Mouse (Mus musculus): ENCODE measurements around the gene St6gal1. TPM values are rescaled to one million over a fixed set of nuclear protein-coding genes. Genes with fewer than 3 reads are reported as not detected.

Gene St6gal1
- polyA plus RNA-seq, 1 experiment from 2014 or later = 53.8 TPM

DNA sequence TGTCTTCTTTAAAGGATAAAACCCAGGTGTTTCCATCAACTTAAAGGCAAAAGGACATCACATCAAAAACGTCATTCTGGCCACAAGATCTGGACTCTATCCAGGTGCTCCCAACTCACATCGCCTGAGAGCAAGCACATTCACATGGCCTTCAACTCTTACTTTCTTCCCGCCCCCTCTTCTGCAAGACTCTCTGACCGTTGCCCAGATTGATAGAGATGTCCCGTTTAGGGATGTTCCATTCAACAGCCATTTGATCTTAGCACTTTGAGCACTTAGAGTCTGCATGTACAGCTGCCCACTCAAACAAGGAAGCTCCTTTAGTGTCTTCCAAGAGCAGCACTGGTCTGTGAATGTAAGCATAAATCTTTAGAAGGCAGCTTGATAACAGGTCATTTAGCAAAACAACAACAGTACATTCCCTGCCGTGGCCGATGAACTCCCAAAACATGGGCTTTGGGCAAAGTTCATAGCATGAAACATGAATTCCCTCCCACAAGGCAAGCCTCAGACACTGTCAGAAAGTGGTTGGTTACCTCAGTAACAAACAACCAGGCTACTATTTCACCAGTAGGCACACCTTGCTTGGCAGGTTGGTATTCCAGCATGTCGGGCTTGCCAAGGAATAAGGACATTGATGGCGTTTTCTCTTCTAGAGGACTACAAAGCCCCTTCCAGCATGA lies 32.8 kb upstream of the St6gal1 start:
- H3K27ac ChIP-seq (replicated peaks) = no peak overlapping the region
- H3K9ac ChIP-seq (replicated peaks) = no peak overlapping the region
- no peaks in the 10 kb centered on the region for H3K27me3 ChIP-seq
- 87% methylated on average over 9 of the region's 9 CpGs for WGBS
- no peaks in the 10 kb centered on the region for H3K4me1 ChIP-seq
- no peaks in the 10 kb centered on the region for H3K36me3 ChIP-seq
- H3K4me3 ChIP-seq = no peak overlapping the region
- no peak overlapping the region for H3K4me2 ChIP-seq (replicated peaks)
- H3K9me3 ChIP-seq = no peaks in the 10 kb centered on the region
- no peak for ATAC-seq (replicated peaks)

- H3K36me3 ChIP-seq = no peaks in the 10 kb centered on the region
- H3K27ac ChIP-seq (replicated peaks) = no peak overlapping the region
- no peak for ATAC-seq (replicated peaks)
- no peak overlapping the region for H3K4me3 ChIP-seq
- H3K4me1 ChIP-seq = no peaks in the 10 kb centered on the region
- H3K4me2 ChIP-seq (replicated peaks) = no peak overlapping the region
- H3K27me3 ChIP-seq = no peaks in the 10 kb centered on the region
- H3K9me3 ChIP-seq = no peaks in the 10 kb centered on the region
- WGBS = 87% methylated on average over 7 of the region's 7 CpGs
- H3K9ac ChIP-seq (replicated peaks) = no peak overlapping the region
Measured at GRCm38 (mm10) chr16:23195618-23196017, 28.9 kb upstream of the St6gal1 start.

DNA sequence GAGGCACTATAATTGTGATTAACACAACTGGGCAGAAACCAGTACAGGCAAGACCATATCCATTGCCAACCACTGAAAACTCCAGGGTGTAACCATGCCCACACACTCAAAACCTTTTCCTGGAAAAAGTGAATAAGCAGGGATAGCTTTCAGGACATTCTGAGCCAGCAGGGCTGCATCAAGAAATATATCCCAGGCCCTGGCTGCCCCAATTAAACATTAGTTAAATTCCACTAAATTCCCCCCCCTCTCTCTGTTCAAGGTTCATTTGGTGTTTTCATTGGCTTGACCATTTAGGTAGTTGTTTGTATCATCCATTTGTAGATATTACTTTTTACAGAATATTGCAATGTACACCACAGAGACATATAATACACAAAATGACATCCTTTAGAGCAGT lies 28.2 kb upstream of the St6gal1 start:
- no peaks in the 10 kb centered on the region for H3K27me3 ChIP-seq
- H3K4me2 ChIP-seq (replicated peaks) = no peak overlapping the region
- ATAC-seq (replicated peaks) = no peak
- no peaks in the 10 kb centered on the region for H3K4me1 ChIP-seq
- no peaks in the 10 kb centered on the region for H3K9me3 ChIP-seq
- H3K27ac ChIP-seq (replicated peaks) = no peak overlapping the region
- no peaks in the 10 kb centered on the region for H3K36me3 ChIP-seq
- no peak overlapping the region for H3K9ac ChIP-seq (replicated peaks)
- no peak overlapping the region for H3K4me3 ChIP-seq

- Histone ChIP-seq H3K9ac (replicated peaks) (no peak overlapping the region), H3K27me3 (no peaks in the 10 kb centered on the region), H3K27ac (replicated peaks) (no peak overlapping the region), H3K4me3 (no peak overlapping the region), H3K9me3 (no peaks in the 10 kb centered on the region), H3K4me1 (no peaks in the 10 kb centered on the region), H3K36me3 (no peaks in the 10 kb centered on the region), H3K4me2 (replicated peaks) (no peak overlapping the region)
- ATAC-seq (replicated peaks) = no peak
- 92% methylated on average over 6 of the region's 6 CpGs for WGBS
Measured at GRCm38 (mm10) chr16:23196791-23197190, 27.7 kb upstream of the St6gal1 start.

- H3K27ac ChIP-seq (replicated peaks) = no peak overlapping the region
- H3K4me1 ChIP-seq = no peaks in the 10 kb centered on the region
- no peaks in the 10 kb centered on the region for H3K36me3 ChIP-seq
- no peak overlapping the region for H3K4me2 ChIP-seq (replicated peaks)
- H3K4me3 ChIP-seq = no peak overlapping the region
- H3K9ac ChIP-seq (replicated peaks) = no peak overlapping the region
- no peaks in the 10 kb centered on the region for H3K9me3 ChIP-seq
- no peak for ATAC-seq (replicated peaks)
- H3K27me3 ChIP-seq = no peaks in the 10 kb centered on the region
Measured at GRCm38 (mm10) chr16:23201498-23201897, 23.0 kb upstream of the St6gal1 start.

GRCm38 (mm10) chr16:23214314-23214713 lies 10.2 kb upstream of the St6gal1 start:
- Histone ChIP-seq H3K4me2 (replicated peaks) (no peak overlapping the region), H3K27me3 (no peaks in the 10 kb centered on the region), H3K4me3 (no peak overlapping the region), H3K36me3 (no peaks in the 10 kb centered on the region), H3K27ac (replicated peaks) (no peak overlapping the region), H3K4me1 (no peaks in the 10 kb centered on the region), H3K9me3 (no peaks in the 10 kb centered on the region), H3K9ac (replicated peaks) (no peak overlapping the region)
- no peak for ATAC-seq (replicated peaks)
- 90% methylated on average over 7 of the region's 7 CpGs for WGBS

DNA sequence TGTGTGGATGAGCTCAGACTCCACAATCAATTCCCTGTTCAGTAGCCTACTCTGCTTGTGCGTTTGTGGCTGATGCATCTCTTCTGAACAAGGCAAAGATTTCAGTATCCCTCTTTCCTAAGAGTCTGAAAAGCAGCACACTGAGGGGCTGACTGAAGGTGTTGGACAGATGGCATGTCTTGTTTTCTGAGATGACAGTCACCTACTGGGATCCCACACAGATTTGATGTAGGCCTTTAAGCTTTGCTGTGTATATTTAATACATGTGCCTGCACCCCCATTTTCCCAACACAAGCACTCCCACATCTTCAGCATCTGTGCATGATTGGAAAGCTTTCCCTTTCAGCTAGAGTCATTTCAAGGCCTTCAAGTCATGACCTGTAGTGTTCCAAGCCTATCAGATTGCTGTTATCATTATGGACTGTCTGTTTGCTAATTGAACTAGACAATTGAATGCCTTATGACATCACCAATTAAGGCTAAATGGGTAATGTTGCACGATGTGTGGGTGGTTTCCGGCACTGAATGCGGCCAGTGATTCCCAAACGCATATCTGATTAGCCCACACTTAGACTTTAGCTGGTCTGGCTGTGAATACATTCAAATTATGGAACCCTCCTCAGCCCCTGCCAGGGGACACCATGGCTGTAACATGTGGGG lies 9.2 kb upstream of the St6gal1 start:
- H3K27ac ChIP-seq (replicated peaks) = no peak overlapping the region
- WGBS = 76% methylated on average over 5 of the region's 5 CpGs
- no peaks in the 10 kb centered on the region for H3K4me1 ChIP-seq
- H3K36me3 ChIP-seq = no peaks in the 10 kb centered on the region
- no peaks in the 10 kb centered on the region for H3K9me3 ChIP-seq
- no peak overlapping the region for H3K9ac ChIP-seq (replicated peaks)
- no peak for ATAC-seq (replicated peaks)
- no peak overlapping the region for H3K4me2 ChIP-seq (replicated peaks)
- H3K27me3 ChIP-seq = no peaks in the 10 kb centered on the region
- no peak overlapping the region for H3K4me3 ChIP-seq

- Histone ChIP-seq H3K9me3 (no peaks in the 10 kb centered on the region), H3K36me3 (no peaks in the 10 kb centered on the region), H3K4me2 (replicated peaks) (no peak overlapping the region), H3K4me1 (no peaks in the 10 kb centered on the region), H3K27ac (replicated peaks) (no peak overlapping the region), H3K27me3 (no peaks in the 10 kb centered on the region), H3K4me3 (no peak overlapping the region), H3K9ac (replicated peaks) (no peak overlapping the region)
- ATAC-seq (replicated peaks) = no peak
- 87% methylated on average over 9 of the region's 9 CpGs for WGBS
Measured at GRCm38 (mm10) chr16:23216366-23216765, 8.2 kb upstream of the St6gal1 start.

DNA sequence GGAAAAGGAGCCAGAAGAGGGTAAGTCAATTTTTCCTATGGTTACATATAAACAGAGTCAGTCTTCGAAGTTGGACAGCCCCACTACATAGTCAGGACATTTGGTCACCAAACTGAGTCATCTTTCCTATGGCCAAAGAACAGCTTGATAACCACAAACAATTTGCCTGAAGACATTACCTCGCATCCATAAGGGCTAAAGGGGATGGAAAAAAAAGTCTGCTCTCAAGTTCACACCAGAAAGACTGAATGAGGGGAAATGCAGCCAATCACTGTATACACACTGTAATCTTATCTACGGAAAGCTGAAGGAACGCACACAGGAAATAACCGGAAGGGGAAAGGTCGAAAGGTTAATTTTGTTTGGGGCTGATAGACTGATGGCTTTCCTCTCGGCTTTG lies 6.2 kb upstream of the St6gal1 start:
- no peaks in the 10 kb centered on the region for H3K36me3 ChIP-seq
- H3K4me3 ChIP-seq = no peak overlapping the region
- H3K27me3 ChIP-seq = no peaks in the 10 kb centered on the region
- no peak overlapping the region for H3K27ac ChIP-seq (replicated peaks)
- H3K4me2 ChIP-seq (replicated peaks) = no peak overlapping the region
- WGBS = 81% methylated on average over 7 of the region's 7 CpGs
- H3K9me3 ChIP-seq = no peaks in the 10 kb centered on the region
- peaks cover under 1% of the 10 kb centered on the region for H3K4me1 ChIP-seq
- no peak for ATAC-seq (replicated peaks)
- H3K9ac ChIP-seq (replicated peaks) = no peak overlapping the region

GRCm38 (mm10) chr16:23223166-23223870 lies 1.2 kb upstream of the St6gal1 start:
- no peaks in the 10 kb centered on the region for H3K36me3 ChIP-seq
- peak overlapping the region; percentile 96 for H3K27ac ChIP-seq (replicated peaks)
- no peaks in the 10 kb centered on the region for H3K9me3 ChIP-seq
- peak overlapping the region; percentile 19 for H3K9ac ChIP-seq (replicated peaks)
- peak overlapping the region; percentile 64 for H3K4me2 ChIP-seq (replicated peaks)
- H3K4me3 ChIP-seq = peak overlapping the region; percentile 79
- WGBS = 61% methylated on average over 12 of the region's 12 CpGs
- H3K27me3 ChIP-seq = no peaks in the 10 kb centered on the region
- ATAC-seq (replicated peaks) = no peak
- peaks cover 27% of the 10 kb centered on the region for H3K4me1 ChIP-seq

GRCm38 (mm10) chr16:23223871-23224469 lies 570 bp upstream of the St6gal1 start:
- H3K4me3 ChIP-seq = peak overlapping the region; percentile 79
- 37% methylated on average over 12 of the region's 12 CpGs for WGBS

GRCm38 (mm10) chr16:23225069-23225721 lies 655 bp downstream of the St6gal1 start:
- peak overlapping the region; percentile 96 for H3K27ac ChIP-seq (replicated peaks)
- H3K27me3 ChIP-seq = no peaks in the 10 kb centered on the region
- H3K4me3 ChIP-seq = peak overlapping the region; percentile 79
- H3K9me3 ChIP-seq = no peaks in the 10 kb centered on the region
- under 1% methylated on average over 46 of the region's 46 CpGs for WGBS
- H3K4me1 ChIP-seq = peaks cover 40% of the 10 kb centered on the region
- peak overlapping the region; percentile 96 for H3K9ac ChIP-seq (replicated peaks)
- no peaks in the 10 kb centered on the region for H3K36me3 ChIP-seq
- peak overlapping the region; percentile 64 for H3K4me2 ChIP-seq (replicated peaks)
- ATAC-seq (replicated peaks) = peak; percentile 87

More at GRCm38 (mm10) chr16:23223871-23224469, 570 bp upstream of the St6gal1 start:
- peaks cover 33% of the 10 kb centered on the region for H3K4me1 ChIP-seq
- no peaks in the 10 kb centered on the region for H3K27me3 ChIP-seq
- ATAC-seq (replicated peaks) = no peak
- no peaks in the 10 kb centered on the region for H3K36me3 ChIP-seq
- H3K9me3 ChIP-seq = no peaks in the 10 kb centered on the region
- peak overlapping the region; percentile 96 for H3K27ac ChIP-seq (replicated peaks)
- H3K4me2 ChIP-seq (replicated peaks) = peak overlapping the region; percentile 64
- peak overlapping the region; percentile 96 for H3K9ac ChIP-seq (replicated peaks)

Measured in forebrain, embryonic 15.5 days (tissue).